Mouse (Mus musculus) forebrain, embryonic 12.5 days (tissue): ENCODE measurements around the gene Gnpat. TPM values are rescaled to one million over a fixed set of nuclear protein-coding genes. Genes with fewer than 3 reads are reported as not detected.

ENCODE experiments used
- ATAC-seq: fragments of 200-750 bp; cut with Nextera tagmentation; 2 replicates; pipeline ENCODE4 v1.8.0; 2017; ENCODE audit warnings: moderate TSS enrichment; ENCODE audit not compliant: low FRiP score
- H3K27ac ChIP-seq: fragments of 300-500 bp; sonication (generic); 2 replicates; pipeline ENCODE4 v1.5.1; 2016; ENCODE audit warnings: mild to moderate bottlenecking
- H3K27me3 ChIP-seq: fragments of 300-500 bp; sonication (generic); 2 replicates; pipeline ENCODE4 v1.6.1; 2016; ENCODE audit warnings: mild to moderate bottlenecking
- H3K36me3 ChIP-seq: fragments of 300-500 bp; sonication (generic); replicated peaks from 2 replicates; pipeline ENCODE4 v1.6.1; 2016; ENCODE audit warnings: mild to moderate bottlenecking
- H3K4me1 ChIP-seq: fragments of 300-500 bp; sonication (generic); 2 replicates; pipeline ENCODE4 v1.6.1; 2016
- H3K4me2 ChIP-seq: fragments of 300-500 bp; sonication (generic); 2 replicates; pipeline ENCODE4 v1.6.1; 2016; ENCODE audit warnings: mild to moderate bottlenecking, moderate library complexity
- H3K4me3 ChIP-seq: fragments of 300-500 bp; sonication (generic); replicated peaks from 2 replicates; pipeline ENCODE4 v1.5.1; 2016; ENCODE audit warnings: mild to moderate bottlenecking
- H3K9ac ChIP-seq: fragments of 300-500 bp; sonication (generic); 2 replicates; pipeline ENCODE4 v1.6.1; 2016; ENCODE audit warnings: mild to moderate bottlenecking
- H3K9me3 ChIP-seq: fragments of 300-500 bp; sonication (generic); 2 replicates; pipeline ENCODE4 v1.6.1; 2016
- WGBS: fragments of 180-500 bp; shearing (Covaris S2); methylation state at CpG from one replicate; pipeline ENCODE4 v1.1.7; 2016; 5-methylcytosine and 5-hydroxymethylcytosine counted together
- polyA plus RNA-seq: library from polyadenylated mRNA; unstranded; fragments of >200 nt; fragmentation: Nextera tagmentation; extraction: Ambion mirVana; gene quantifications from 2 replicates; pipeline ENCODE4 v1.2.1, GENCODE M21; 2016

Gene Gnpat
- polyA plus RNA-seq, 1 experiment from 2014 or later = 131 TPM

DNA sequence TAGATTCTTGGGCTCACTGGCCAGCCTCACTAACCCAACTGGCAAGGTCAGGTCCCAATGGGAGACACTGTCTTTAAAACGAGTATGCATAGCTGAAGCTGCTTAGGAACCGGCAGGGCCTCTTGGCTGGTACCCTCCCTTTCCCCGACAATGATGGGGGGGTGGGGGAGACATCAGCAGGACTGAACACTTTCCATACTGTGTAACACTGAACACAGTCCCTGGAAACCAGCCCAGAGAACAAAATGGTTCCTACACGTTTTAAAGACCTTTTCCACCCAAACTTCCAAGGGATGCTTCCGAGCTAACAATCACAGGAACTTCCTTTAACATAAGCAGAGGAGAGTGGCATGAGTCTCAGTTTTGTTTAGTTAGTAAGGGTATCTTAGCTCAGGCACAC, 72.3 kb downstream of the Gnpat start:
- Histone ChIP-seq H3K4me2 (no peak overlapping the region), H3K9me3 (no peaks in the 10 kb centered on the region), H3K4me3 (no peak overlapping the region), H3K36me3 (peaks cover 16% of the 10 kb centered on the region), H3K27ac (no peak overlapping the region), H3K27me3 (no peaks in the 10 kb centered on the region), H3K9ac (no peak overlapping the region), H3K4me1 (no peaks in the 10 kb centered on the region)
- WGBS = 88% methylated on average over 5 of the region's 5 CpGs
- ATAC-seq = no peak

GRCm38 (mm10) chr8:124936699-124937098, 73.9 kb downstream of the Gnpat start:
- 96% methylated on average over 10 of the region's 10 CpGs for WGBS
- H3K36me3 ChIP-seq = peaks cover 22% of the 10 kb centered on the region
- H3K4me2 ChIP-seq = no peak overlapping the region
- H3K27me3 ChIP-seq = no peaks in the 10 kb centered on the region
- ATAC-seq = no peak
- no peak overlapping the region for H3K27ac ChIP-seq
- no peaks in the 10 kb centered on the region for H3K9me3 ChIP-seq
- H3K9ac ChIP-seq = no peak overlapping the region
- no peak overlapping the region for H3K4me3 ChIP-seq
- no peaks in the 10 kb centered on the region for H3K4me1 ChIP-seq

- ATAC-seq = no peak
- no peak overlapping the region for H3K27ac ChIP-seq
- no peak overlapping the region for H3K4me3 ChIP-seq
- H3K4me1 ChIP-seq = no peaks in the 10 kb centered on the region
- H3K4me2 ChIP-seq = no peak overlapping the region
- no peak overlapping the region for H3K9ac ChIP-seq
- peaks cover 23% of the 10 kb centered on the region for H3K36me3 ChIP-seq
- no peaks in the 10 kb centered on the region for H3K27me3 ChIP-seq
- H3K9me3 ChIP-seq = no peaks in the 10 kb centered on the region
- WGBS = 92% methylated on average over 4 of the region's 4 CpGs
Measured at GRCm38 (mm10) chr8:124937293-124937692, 74.5 kb downstream of the Gnpat start.

Other genes starting within 250 kb of the Gnpat start
- 22.8 and 23.1 TPM in 2 replicates for gene 2310022B05Rik, start 199.7 kb upstream of the Gnpat start, polyA plus RNA-seq
- 56.8 and 57.3 TPM in 2 replicates for gene Ttc13, start 141.1 kb upstream of the Gnpat start, polyA plus RNA-seq
- 35.5 and 35.7 TPM in 2 replicates for gene Arv1, start 140.9 kb upstream of the Gnpat start, polyA plus RNA-seq
- 0.79 and 0.97 TPM in 2 replicates for gene Fam89a, start 111.2 kb upstream of the Gnpat start, polyA plus RNA-seq
- 6.1 and 6.4 TPM in 2 replicates for gene Trim67, start 69.9 kb upstream of the Gnpat start, polyA plus RNA-seq
- gene 2810004N23Rik, start 87 bp downstream of the Gnpat start, polyA plus RNA-seq = 53.8 and 55.3 TPM in 2 replicates
- gene Exoc8, start 34.7 kb downstream of the Gnpat start, polyA plus RNA-seq = 15.0 and 15.3 TPM in 2 replicates
- 12.8 and 14.5 TPM in 2 replicates for gene Sprtn, start 34.9 kb downstream of the Gnpat start, polyA plus RNA-seq
- 19.5 and 20.0 TPM in 2 replicates for gene Egln1, start 86.3 kb downstream of the Gnpat start, polyA plus RNA-seq
- gene Tsnax, start 150.0 kb downstream of the Gnpat start, polyA plus RNA-seq = 122 and 134 TPM in 2 replicates
- gene Disc1, start 191.2 kb downstream of the Gnpat start, polyA plus RNA-seq = 0.63 and 2.3 TPM in 2 replicates